Mouse (Mus musculus) lung, postnatal 0 days (tissue): ENCODE measurements around the gene Nme7. TPM values are rescaled to one million over a fixed set of nuclear protein-coding genes. Genes with fewer than 3 reads are reported as not detected.

Experiments used
- ATAC-seq: fragments of 200-750 bp; cut with Nextera tagmentation; 2 replicates; pipeline ENCODE4 v1.8.0; 2017; ENCODE audit warnings: moderate library complexity
- DNase-seq: peaks from one replicate; pipeline ENCODE4 v3.0.0-alpha.2; 2016; ENCODE audit warnings: low spot score
- H3K27ac ChIP-seq: fragments of 300-500 bp; sonication (generic); 2 replicates; pipeline ENCODE4 v1.5.1; 2014; ENCODE audit warnings: antibody characterized with exemption, mild to moderate bottlenecking, low read length, mixed read lengths
- H3K27me3 ChIP-seq: fragments of 300-500 bp; sonication (generic); replicated peaks from 2 replicates; pipeline ENCODE4 v1.6.1; 2014; ENCODE audit warnings: low read length, mixed read lengths; ENCODE audit not compliant: insufficient read depth
- H3K36me3 ChIP-seq: fragments of 300-500 bp; sonication (generic); 2 replicates; pipeline ENCODE4 v1.6.1; 2014; ENCODE audit warnings: low read length, mixed read lengths; ENCODE audit not compliant: insufficient read depth
- H3K4me1 ChIP-seq: fragments of 300-500 bp; sonication (generic); 2 replicates; pipeline ENCODE4 v1.6.1; 2014; ENCODE audit warnings: antibody characterized with exemption, low read depth, low read length, mixed read lengths; ENCODE audit not compliant: insufficient read depth
- H3K4me2 ChIP-seq: fragments of 300-500 bp; sonication (generic); replicated peaks from 2 replicates; pipeline ENCODE4 v1.6.1; 2014; ENCODE audit warnings: low read depth, mild to moderate bottlenecking, low read length, moderate library complexity, mixed read lengths
- H3K4me3 ChIP-seq: fragments of 300-500 bp; sonication (generic); 2 replicates; pipeline ENCODE4 v1.5.1; 2014; ENCODE audit warnings: low read depth, low read length
- H3K9ac ChIP-seq: fragments of 300-500 bp; sonication (generic); replicated peaks from 2 replicates; pipeline ENCODE4 v1.6.1; 2014; ENCODE audit warnings: low read depth, mild to moderate bottlenecking
- H3K9me3 ChIP-seq: fragments of 300-500 bp; sonication (generic); 2 replicates; pipeline ENCODE4 v1.6.1; 2016; ENCODE audit warnings: low read length, mixed read lengths
- CTCF ChIP-seq: IDR thresholded peaks from 2 replicates; pipeline ENCODE4 v1.5.1; 2016; ENCODE audit warnings: antibody characterized with exemption, mild to moderate bottlenecking
- EP300 ChIP-seq: IDR thresholded peaks from 2 replicates; pipeline ENCODE4 v1.6.1; 2016; ENCODE audit warnings: antibody characterized with exemption, mild to moderate bottlenecking, control low read depth
- WGBS: fragments of 180-500 bp; shearing (Covaris S2); extraction: QIAGEN DNeasy Blood & Tissue Kit; methylation state at CpG from one replicate; pipeline ENCODE4 v1.1.7; 2014; 5-methylcytosine and 5-hydroxymethylcytosine counted together
- polyA plus RNA-seq: library from polyadenylated mRNA; unstranded; fragments of >200 nt; fragmentation: Nextera tagmentation; extraction: Ambion mirVana; gene quantifications from 2 replicates; pipeline ENCODE4 v1.2.1, GENCODE M21; 2015

Nme7 gene
- 17.7 and 18.8 TPM in 2 replicates for polyA plus RNA-seq

DNA sequence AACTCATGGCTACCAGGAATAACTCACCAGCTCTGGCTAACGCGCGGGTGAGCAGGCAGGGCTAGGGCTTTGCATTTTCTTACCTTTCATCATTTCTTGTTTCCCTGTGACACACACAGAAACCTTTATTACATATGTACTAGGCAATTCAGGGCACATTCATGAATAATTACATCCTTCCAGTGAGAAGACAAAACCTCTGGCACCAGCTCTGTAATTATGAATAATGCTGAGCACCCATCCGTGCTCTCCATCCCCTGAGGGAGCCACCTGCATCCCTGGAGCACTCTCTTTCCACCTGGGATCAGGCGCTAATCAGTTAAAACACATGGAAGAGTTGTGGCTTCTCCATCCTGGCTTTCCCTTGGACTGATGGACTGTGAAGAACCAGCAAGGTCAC is at the start of gene Nme7:
Gene Nme7, plus strand, starts transcription at position 301 of the 400 bp plus-strand sequence.
- TF ChIP-seq EP300 (no peak), CTCF (no peak)
- Histone ChIP-seq H3K4me2 (no peak within 1 kb of the TSS), H3K9ac (no peak within 1 kb of the TSS), H3K27ac (no peak within 1 kb of the TSS), H3K36me3 (peaks cover 7% of the 10 kb centered on the region; the same call in 1 of the 2 replicates), H3K27me3 (no peaks in the 10 kb centered on the region), H3K4me3 (no peak within 1 kb of the TSS), H3K4me1 (peaks cover 6% of the 10 kb centered on the region; the same call in 1 of the 2 replicates), H3K9me3 (no peaks in the 10 kb centered on the region)
- ATAC-seq (no peak), DNase-seq (no peak)
- 77% methylated on average over 5 of the region's 5 CpGs for WGBS

- TF ChIP-seq EP300 (no peak), CTCF (no peak)
- Histone ChIP-seq H3K36me3 (0 out of 2 replicates have a peak, but pooled peaks cover 4% of the 10 kb centered on the region), H3K4me1 (peaks cover 9% of the 10 kb centered on the region; the same call in 1 of the 2 replicates), H3K9ac (no peak overlapping the region), H3K27ac (no peak overlapping the region), H3K9me3 (no peaks in the 10 kb centered on the region), H3K27me3 (no peaks in the 10 kb centered on the region), H3K4me3 (no peak overlapping the region), H3K4me2 (no peak overlapping the region)
- 65% methylated on average over 3 of the region's 3 CpGs for WGBS
- DNase-seq (no peak), ATAC-seq (no peak)
Observed at GRCm38 (mm10) chr1:164254836-164255235, 49.1 kb upstream of the Nme7 start.

DNA sequence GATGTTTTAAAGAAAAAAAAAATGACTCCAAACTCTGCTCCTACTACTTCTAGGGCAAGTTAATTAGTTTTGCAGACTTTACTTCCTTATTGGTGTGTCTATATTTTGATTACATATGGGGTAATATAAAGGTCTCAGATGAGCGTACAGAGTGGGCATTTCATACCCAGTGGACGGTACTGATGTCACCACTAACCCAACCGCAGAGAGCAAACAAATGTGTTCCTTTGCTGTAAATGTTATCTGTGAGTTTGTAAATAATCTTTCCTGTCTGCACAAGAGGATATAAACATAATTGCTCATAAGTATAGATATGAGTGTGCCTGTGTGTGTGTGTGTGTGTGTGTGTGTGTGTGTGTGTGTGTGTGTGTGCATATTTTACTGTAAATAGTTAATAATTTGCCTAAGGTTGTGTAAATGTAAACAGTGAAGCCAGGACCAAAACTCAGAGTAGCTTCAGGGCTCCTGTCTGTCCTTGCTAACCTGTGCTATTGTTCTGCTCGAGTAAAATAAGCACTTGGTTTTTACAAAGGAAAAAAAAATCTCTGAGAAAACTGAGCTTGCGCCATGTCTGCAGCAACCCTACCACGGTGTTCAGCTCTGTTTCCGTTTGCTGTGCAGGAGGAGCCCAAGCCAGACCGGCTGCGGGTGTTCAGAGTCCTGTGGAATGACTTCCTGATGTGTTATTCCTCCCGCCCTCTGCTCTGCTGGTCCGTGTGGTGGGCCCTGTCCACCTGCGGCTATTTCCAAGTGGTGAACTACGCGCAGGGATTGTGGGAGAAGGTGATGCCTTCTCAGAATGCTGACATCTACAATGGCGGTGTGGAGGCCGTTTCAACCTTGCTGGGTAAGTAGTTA is 43.5 kb upstream of the Nme7 start:
- Histone ChIP-seq H3K4me1 (no peaks in the 10 kb centered on the region), H3K9ac (no peak overlapping the region), H3K27me3 (no peaks in the 10 kb centered on the region), H3K4me3 (no peak overlapping the region), H3K36me3 (peaks cover 7% of the 10 kb centered on the region; the same call in 1 of the 2 replicates), H3K27ac (no peak overlapping the region), H3K4me2 (no peak overlapping the region), H3K9me3 (no peaks in the 10 kb centered on the region)
- peak; percentile 66 for TF ChIP-seq EP300
- TF ChIP-seq CTCF, result no peak
- DNase-seq (peak; percentile 41), ATAC-seq (peak; percentile 57)
- 65% methylated on average over 16 of the region's 16 CpGs for WGBS

DNA sequence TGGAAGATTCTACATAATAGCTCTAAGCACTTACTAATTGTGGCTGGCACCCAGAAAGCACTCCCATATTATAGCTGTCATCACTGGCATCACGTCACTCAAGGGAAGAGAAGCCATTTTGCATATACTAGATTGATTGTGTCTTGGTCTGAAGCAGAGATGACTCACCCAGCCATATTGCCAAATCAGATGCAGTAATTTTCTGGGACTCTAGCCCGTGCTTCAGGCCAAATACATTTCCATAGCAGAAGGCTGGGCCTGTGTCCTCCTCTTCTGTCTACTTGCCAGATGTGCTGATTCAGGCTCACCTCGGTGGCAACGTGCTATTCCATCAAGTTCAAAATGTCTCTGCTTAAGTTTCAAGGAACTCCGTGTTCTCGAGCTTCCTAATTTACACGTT is 42.4 kb upstream of the Nme7 start:
- ATAC-seq (peak; percentile 91), DNase-seq (peak; percentile 91)
- H3K4me3 ChIP-seq, result no peak overlapping the region
- H3K9me3 ChIP-seq, result no peaks in the 10 kb centered on the region
- WGBS, result 69% methylated on average over 7 of the region's 7 CpGs
- H3K27me3 ChIP-seq, result no peaks in the 10 kb centered on the region
- H3K27ac ChIP-seq, result no peak overlapping the region
- no peak overlapping the region for H3K9ac ChIP-seq
- no peak overlapping the region for H3K4me2 ChIP-seq
- TF ChIP-seq EP300 (peak; percentile 70), CTCF (no peak)
- H3K36me3 ChIP-seq, result peaks cover 7% of the 10 kb centered on the region; the same call in 1 of the 2 replicates
- no peaks in the 10 kb centered on the region for H3K4me1 ChIP-seq

GRCm38 (mm10) chr1:164270941-164271340 is 33.0 kb upstream of the Nme7 start:
- TF ChIP-seq CTCF, result no peak
- TF ChIP-seq EP300, result no peak
- Histone ChIP-seq H3K4me2 (no peak overlapping the region), H3K36me3 (no peaks in the 10 kb centered on the region), H3K4me3 (no peak overlapping the region), H3K27me3 (no peaks in the 10 kb centered on the region), H3K9ac (no peak overlapping the region), H3K27ac (no peak overlapping the region), H3K4me1 (no peaks in the 10 kb centered on the region; the same call in 1 of the 2 replicates), H3K9me3 (no peaks in the 10 kb centered on the region)
- DNase-seq, result no peak
- 83% methylated on average over 7 of the region's 7 CpGs for WGBS
- ATAC-seq, result no peak

GRCm38 (mm10) chr1:164273659-164274058 is 30.3 kb upstream of the Nme7 start:
- Histone ChIP-seq H3K4me2 (no peak overlapping the region), H3K9ac (no peak overlapping the region), H3K4me1 (no peaks in the 10 kb centered on the region; the same call in 1 of the 2 replicates), H3K27ac (no peak overlapping the region), H3K4me3 (no peak overlapping the region), H3K36me3 (no peaks in the 10 kb centered on the region), H3K9me3 (no peaks in the 10 kb centered on the region), H3K27me3 (no peaks in the 10 kb centered on the region)
- TF ChIP-seq CTCF (no peak), EP300 (no peak)
- ATAC-seq (no peak), DNase-seq (no peak)
- 79% methylated on average over 6 of the region's 6 CpGs for WGBS
